Mouse (Mus musculus): ENCODE results near the gene Nkapd1.

Gene Nkapd1

GRCm38 (mm10) chr9:50601536-50601935 lies 15.7 kb downstream of the Nkapd1 start:
- DNase-seq (ENCODE audit: low read depth, low spot score): no peak

GRCm38 (mm10) chr9:50596973-50597372 lies 20.3 kb downstream of the Nkapd1 start:
- no peak for DNase-seq (ENCODE audit: low read depth, low spot score)

- DNase-seq (ENCODE audit: low read depth, low spot score): no peak
These were observed 22.4 kb downstream of the Nkapd1 start for GRCm38 (mm10) chr9:50594794-50595417.

DNA sequence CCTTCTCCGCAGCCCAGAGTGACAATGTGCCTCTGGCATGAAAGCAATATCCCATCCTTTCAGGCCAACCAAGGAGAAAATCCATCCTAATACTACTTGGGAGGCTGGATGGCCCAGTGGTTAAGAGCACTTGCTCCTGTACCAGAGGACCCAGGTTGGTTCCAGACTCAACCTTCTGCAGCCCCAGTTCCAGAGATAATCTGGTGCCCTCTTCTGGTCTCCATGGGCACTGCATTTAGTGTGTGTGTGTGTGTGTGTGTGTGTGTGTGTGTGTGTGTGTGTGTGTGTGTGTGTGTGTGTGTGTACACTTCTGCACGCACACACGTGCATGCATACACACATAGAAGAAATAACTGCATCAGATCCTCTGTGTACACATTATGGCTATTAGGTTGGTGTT lies 23.7 kb downstream of the Nkapd1 start:
- peak; percentile 61 for DNase-seq (ENCODE audit: low read depth, low spot score)

- no peak for DNase-seq (ENCODE audit: low read depth, low spot score)
These were observed 24.3 kb downstream of the Nkapd1 start for GRCm38 (mm10) chr9:50592955-50593354.

- DNase-seq (ENCODE audit: low read depth, low spot score): peak; percentile 46
These were observed 26.3 kb downstream of the Nkapd1 start for GRCm38 (mm10) chr9:50590856-50591518.

DNA sequence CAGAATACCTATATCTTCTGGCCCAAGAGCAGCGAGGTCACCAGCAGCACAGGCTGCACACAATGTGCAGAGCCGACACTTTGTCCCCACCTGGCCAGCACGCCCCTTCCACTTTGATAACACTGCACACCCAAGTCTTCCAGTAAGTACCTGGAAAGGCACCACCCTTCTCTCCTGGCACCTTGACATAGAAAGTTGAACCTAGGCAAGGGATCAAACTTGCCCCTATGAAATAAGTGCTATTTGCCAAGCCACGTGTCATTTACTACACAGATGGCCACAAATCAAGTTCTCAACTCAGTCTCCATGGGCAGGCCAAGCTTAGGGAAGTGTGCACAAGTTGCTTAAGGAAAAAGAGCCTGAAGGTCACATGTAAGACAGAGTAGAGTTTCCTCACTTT lies 30.3 kb downstream of the Nkapd1 start:
- no peak for DNase-seq (ENCODE audit: low read depth, low spot score)

- no peak for DNase-seq (ENCODE audit: low read depth, low spot score)
These were observed 32.0 kb downstream of the Nkapd1 start for GRCm38 (mm10) chr9:50585145-50585818.

DNA sequence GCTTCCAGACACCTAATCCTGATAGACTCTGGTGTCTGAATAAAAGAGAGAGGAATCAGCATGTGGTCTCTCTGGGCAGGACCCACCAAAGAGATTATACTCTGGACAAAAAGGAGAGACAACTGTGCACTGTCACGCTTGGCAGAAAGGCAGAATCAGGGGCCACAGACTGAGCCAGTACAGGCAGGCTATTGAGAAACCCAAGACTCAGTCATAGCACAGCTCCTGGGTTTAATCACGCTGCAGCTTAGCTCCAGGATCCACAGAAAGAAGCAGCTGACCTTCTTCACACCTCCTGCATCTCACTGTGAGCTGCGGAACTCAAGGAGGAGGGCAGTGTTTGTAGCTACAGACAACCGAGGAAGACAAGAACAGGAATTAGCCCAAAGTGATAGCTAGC lies 36.9 kb downstream of the Nkapd1 start:
- no peak for DNase-seq (ENCODE audit: low read depth, low spot score)

DNA sequence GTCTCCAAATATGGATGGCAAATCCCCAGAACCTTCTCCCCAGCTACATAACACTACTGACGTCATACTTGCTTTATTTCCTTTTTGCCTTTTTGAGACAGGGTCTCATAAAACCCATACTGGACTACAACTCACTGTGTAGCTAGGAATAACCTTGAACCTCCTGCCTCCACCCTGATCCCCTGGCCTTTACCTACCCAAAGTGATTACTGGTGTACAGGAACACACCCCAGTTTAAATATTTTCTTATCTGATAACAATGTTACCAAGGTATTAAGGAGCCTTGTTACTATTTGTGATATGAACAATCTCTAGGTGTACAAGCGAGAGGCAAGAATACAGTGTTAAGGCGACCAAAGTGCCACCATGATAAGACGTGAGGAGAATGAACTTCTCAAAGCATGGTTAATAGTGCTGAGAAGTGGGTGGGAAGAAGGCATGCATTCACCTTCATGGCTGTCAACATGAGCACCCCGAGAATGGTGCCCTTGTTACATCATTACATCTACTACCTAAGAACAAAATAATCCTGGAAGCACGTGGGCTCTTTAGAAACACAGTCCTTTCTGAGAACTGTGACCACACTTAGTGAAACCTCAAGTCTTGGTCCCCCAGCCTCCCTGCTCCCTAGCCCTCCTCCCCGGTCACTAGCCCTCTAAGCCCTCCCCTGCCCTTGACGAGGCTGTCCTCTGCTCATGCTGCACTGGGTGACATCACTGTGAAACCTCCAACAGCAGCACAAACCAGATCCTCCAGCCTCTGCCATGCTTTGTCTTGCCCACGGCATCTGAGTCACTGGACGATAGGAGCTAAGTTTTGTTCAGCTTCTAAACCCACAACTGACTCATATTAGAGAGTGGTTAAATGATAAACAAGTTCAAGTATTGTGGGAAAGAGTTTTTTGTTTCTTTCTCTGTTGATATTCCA lies 47.4 kb downstream of the Nkapd1 start:
- peak; percentile 34 for DNase-seq (ENCODE audit: low read depth, low spot score)

GRCm38 (mm10) chr9:50567881-50568280 lies 49.4 kb downstream of the Nkapd1 start:
- no peak for DNase-seq (ENCODE audit: low read depth, low spot score)

GRCm38 (mm10) chr9:50567372-50567771 lies 49.9 kb downstream of the Nkapd1 start:
- DNase-seq (ENCODE audit: low read depth, low spot score): no peak

DNA sequence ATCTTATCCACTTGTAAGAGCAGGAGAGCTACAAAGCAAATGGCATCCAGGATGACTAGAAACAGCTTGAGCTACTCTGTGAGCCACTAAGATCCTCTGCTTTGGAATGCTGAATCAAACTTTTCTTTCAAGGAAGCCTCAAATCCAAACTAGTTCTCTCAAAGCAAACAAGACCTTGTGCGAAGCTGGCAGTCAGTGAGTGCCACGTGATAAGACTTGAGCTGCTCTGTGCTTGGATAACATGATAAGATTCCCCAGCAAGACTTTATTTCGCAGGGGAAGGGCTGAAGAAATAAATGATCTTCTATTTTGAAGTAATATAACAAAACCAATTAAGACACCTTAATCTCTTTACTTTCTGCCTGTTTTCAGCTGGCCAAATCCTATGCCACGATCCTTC lies 51.3 kb downstream of the Nkapd1 start:
- DNase-seq (ENCODE audit: low read depth, low spot score): no peak

GRCm38 (mm10) chr9:50565173-50565572 lies 52.1 kb downstream of the Nkapd1 start:
- DNase-seq (ENCODE audit: low read depth, low spot score): no peak

- DNase-seq (ENCODE audit: low read depth, low spot score): no peak
These were observed 55.3 kb downstream of the Nkapd1 start for GRCm38 (mm10) chr9:50561918-50562360.

GRCm38 (mm10) chr9:50561145-50561917 lies 55.9 kb downstream of the Nkapd1 start, which contains the start of gene Tex12:
Gene Tex12 (minus strand): TSS chr9:50561325.
- no peak for DNase-seq (ENCODE audit: low read depth, low spot score)

Data from brain, adult 2 months (tissue).